Mouse (Mus musculus) lung, embryonic 14.5 days (tissue): Measurements from ENCODE around the gene Abcb5. TPM values are rescaled to one million over a fixed set of nuclear protein-coding genes. Genes with fewer than 3 reads are reported as not detected.

Experiments
- ATAC-seq: fragments of 200-750 bp; cut with Nextera tagmentation; 2 replicates; pipeline ENCODE4 v1.8.0; 2017; ENCODE audit warnings: mild to moderate bottlenecking, moderate TSS enrichment, moderate library complexity; ENCODE audit not compliant: insufficient read depth
- DNase-seq: peaks from one replicate; pipeline ENCODE4 v3.0.0-alpha.2; 2015
- H3K27ac ChIP-seq: fragments of 300-500 bp; sonication (generic); 2 replicates; pipeline ENCODE4 v1.5.1; 2014; ENCODE audit warnings: low read depth, mild to moderate bottlenecking, moderate library complexity
- H3K27me3 ChIP-seq: fragments of 300-500 bp; sonication (generic); 2 replicates; pipeline ENCODE4 v1.6.1; 2014; ENCODE audit warnings: low read length, control low read depth; ENCODE audit not compliant: insufficient read depth
- H3K36me3 ChIP-seq: fragments of 300-500 bp; sonication (generic); 2 replicates; pipeline ENCODE4 v1.6.1; 2014; ENCODE audit warnings: control low read depth; ENCODE audit not compliant: insufficient read depth
- H3K4me1 ChIP-seq: fragments of 300-500 bp; sonication (generic); 2 replicates; pipeline ENCODE4 v1.6.1; 2014; ENCODE audit warnings: antibody characterized with exemption, control low read depth; ENCODE audit not compliant: insufficient read depth
- H3K4me2 ChIP-seq: fragments of 300-500 bp; sonication (generic); 2 replicates; pipeline ENCODE4 v1.6.1; 2014; ENCODE audit warnings: mild to moderate bottlenecking
- H3K4me3 ChIP-seq: fragments of 300-500 bp; sonication (generic); 2 replicates; pipeline ENCODE4 v1.5.1; 2014; ENCODE audit warnings: low read depth, low read length
- H3K9ac ChIP-seq: fragments of 300-500 bp; sonication (generic); 2 replicates; pipeline ENCODE4 v1.6.1; 2014
- H3K9me3 ChIP-seq: fragments of 300-500 bp; sonication (generic); 2 replicates; pipeline ENCODE4 v1.6.1; 2016; ENCODE audit warnings: low read depth, low read length, control low read depth
- CTCF ChIP-seq: IDR thresholded peaks from 2 replicates; pipeline ENCODE4 v1.5.1; 2016; ENCODE audit warnings: antibody characterized with exemption, low read depth
- WGBS: fragments of 180-500 bp; shearing (Covaris S2); extraction: QIAGEN DNeasy Blood & Tissue Kit; methylation state at CpG from one replicate; pipeline ENCODE4 v1.1.7; 2014; 5-methylcytosine and 5-hydroxymethylcytosine counted together
- polyA plus RNA-seq: library from polyadenylated mRNA; unstranded; fragments of >200 nt; fragmentation: Nextera tagmentation; extraction: Ambion mirVana; gene quantifications from 2 replicates; pipeline ENCODE4 v1.2.1, GENCODE M21; 2014

The Abcb5 gene
- polyA plus RNA-seq, 1 experiment from 2014 or later: not detected

DNA sequence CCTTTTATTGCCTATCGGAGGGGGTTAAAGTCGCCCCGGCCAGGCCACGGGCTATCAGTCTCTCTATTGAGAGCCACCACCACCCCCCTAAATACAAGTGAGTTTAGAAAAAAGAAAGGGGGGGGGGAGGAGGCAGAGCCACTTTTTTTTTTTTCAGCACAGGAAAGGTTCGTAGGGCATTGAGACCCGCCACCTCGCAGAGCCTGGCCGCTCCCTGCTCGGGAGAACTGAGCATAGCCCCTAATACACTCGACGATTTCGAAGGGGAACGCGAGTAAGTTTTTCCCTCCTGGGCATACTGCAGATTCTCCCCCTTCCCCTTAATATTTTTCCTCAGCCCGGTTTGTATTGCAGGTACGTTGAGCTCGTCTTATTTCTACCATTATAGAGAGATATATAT is 118.8 kb downstream of the Abcb5 start:
- DNase-seq (no peak), ATAC-seq (no peak)
- Histone ChIP-seq H3K9ac (no peak overlapping the region), H3K27me3 (peaks cover 91% of the 10 kb centered on the region), H3K27ac (no peak overlapping the region), H3K36me3 (no peaks in the 10 kb centered on the region), H3K4me3 (peak overlapping the region; percentile 42), H3K4me1 (no peaks in the 10 kb centered on the region), H3K4me2 (peak overlapping the region; percentile 81), H3K9me3 (no peaks in the 10 kb centered on the region)
- under 1% methylated on average over 17 of the region's 17 CpGs for WGBS
- TF ChIP-seq CTCF: no peak

DNA sequence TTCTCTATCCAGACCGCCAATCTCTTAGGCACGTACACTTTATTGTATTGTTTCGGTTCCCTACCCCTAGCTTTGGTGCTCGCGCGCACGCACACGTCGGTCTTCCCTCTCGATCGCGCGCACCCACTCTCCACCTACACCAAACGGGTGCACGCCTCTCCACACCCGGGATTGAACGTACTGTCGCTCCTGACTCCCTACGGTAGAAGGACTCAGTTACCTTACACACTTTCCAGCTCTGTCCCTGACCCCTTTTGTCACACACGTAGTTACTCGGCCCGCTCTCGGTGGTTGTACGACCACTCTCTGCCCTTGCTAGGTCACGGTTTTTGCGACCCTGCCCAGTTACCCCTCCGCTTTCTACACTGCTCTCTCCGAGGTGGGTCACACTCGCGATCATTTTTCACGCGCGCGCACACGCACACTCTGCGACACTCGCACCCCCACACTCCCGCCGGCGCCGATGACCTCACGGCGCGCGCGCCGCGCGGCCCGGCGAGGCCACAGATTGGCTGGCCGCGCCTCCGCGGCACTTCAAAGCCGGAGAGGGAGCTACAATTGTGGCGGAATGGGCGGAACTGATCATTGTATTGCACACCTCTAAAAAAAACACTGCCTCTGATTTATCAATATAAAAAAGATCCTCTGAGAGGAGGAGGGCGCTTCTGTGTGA is 119.4 kb downstream of the Abcb5 start:
- Histone ChIP-seq H3K27ac (no peak overlapping the region), H3K9ac (no peak overlapping the region), H3K9me3 (no peaks in the 10 kb centered on the region), H3K4me2 (peak overlapping the region; percentile 81), H3K4me1 (no peaks in the 10 kb centered on the region), H3K27me3 (peaks cover 91% of the 10 kb centered on the region), H3K4me3 (peak overlapping the region; percentile 42), H3K36me3 (no peaks in the 10 kb centered on the region)
- under 1% methylated on average over 59 of the region's 59 CpGs for WGBS
- DNase-seq (peak; percentile 75), ATAC-seq (peak; percentile 47)
- TF ChIP-seq CTCF: no peak

DNA sequence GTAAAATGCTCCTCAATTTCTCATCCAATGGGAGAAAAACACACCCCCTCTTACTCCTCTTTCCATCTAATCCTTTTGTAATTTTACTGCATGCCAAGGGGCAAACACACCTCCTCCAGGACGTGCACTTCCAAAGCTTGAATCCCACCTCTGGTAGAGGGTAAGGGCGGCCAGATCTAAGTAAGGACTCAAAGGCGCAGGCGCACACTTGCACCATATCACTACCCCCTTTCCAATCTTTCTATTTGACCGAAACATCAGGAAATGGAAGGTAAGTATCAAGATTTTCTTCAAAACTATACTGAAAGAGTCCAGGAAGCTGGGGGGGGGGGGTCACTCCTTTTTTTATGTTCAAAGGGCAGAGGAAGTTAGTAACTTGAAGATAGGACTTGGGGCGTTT is 120.0 kb downstream of the Abcb5 start, which contains the start of gene Sp8:
TSS of gene Sp8 (plus strand) at position 109 of the 400 bp plus-strand sequence.
- Histone ChIP-seq H3K36me3 (no peaks in the 10 kb centered on the region), H3K27me3 (peaks cover 93% of the 10 kb centered on the region), H3K9ac (no peak within 1 kb of the TSS), H3K9me3 (no peaks in the 10 kb centered on the region), H3K27ac (no peak within 1 kb of the TSS), H3K4me1 (no peaks in the 10 kb centered on the region), H3K4me2 (peak within 1 kb of the TSS; percentile 81), H3K4me3 (peak within 1 kb of the TSS; percentile 42)
- 5% methylated on average over 6 of the region's 6 CpGs for WGBS
- DNase-seq (no peak), ATAC-seq (no peak)
- no peak for TF ChIP-seq CTCF

DNA sequence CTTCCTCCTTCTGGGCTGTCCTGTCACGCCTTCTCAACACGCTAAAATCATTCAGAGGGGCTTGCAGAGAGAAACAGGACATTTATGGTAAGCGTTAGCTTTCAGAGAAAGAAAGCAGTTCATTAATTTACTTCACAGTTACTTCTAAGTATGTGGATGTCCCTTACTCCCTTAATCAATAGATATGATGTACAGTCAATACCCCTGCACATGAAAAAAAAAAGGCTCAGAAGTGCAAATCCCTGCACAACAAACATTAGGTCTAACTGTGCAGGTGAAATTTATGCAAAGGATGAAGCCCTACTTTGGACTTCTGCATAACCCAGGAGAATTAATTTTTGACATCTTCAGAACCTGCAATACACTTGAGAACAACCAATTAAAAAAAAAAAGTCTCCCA is 120.9 kb downstream of the Abcb5 start:
- Histone ChIP-seq H3K27ac (no peak overlapping the region), H3K9me3 (no peaks in the 10 kb centered on the region), H3K27me3 (peaks cover 99% of the 10 kb centered on the region), H3K9ac (no peak overlapping the region), H3K36me3 (no peaks in the 10 kb centered on the region), H3K4me1 (no peaks in the 10 kb centered on the region), H3K4me2 (no peak overlapping the region), H3K4me3 (no peak overlapping the region)
- no peak for TF ChIP-seq CTCF
- 2% methylated on average over 3 of the region's 3 CpGs for WGBS
- no peak for ATAC-seq
- DNase-seq: no peak

DNA sequence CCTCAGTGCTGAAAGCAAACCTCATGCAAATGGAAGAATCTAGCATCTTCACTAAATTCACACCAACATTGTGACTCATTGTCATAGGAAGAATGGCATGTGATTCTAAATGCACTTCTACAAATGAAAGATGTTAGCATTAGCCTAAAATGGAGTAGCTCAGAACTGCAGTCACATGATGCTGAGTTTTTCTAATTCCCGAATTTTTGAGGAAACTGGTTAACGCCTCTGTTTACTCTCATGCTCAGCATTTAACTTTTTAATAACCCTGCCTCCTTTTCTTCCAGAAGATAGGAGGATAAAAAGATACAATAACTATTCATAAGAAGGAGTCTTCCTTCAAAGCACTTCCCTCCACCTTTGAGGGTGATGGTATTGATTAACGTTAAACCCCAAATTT is 121.4 kb downstream of the Abcb5 start:
- TF ChIP-seq CTCF: no peak
- Histone ChIP-seq H3K36me3 (no peaks in the 10 kb centered on the region), H3K4me3 (no peak overlapping the region), H3K4me1 (no peaks in the 10 kb centered on the region), H3K9me3 (no peaks in the 10 kb centered on the region), H3K27ac (no peak overlapping the region), H3K4me2 (no peak overlapping the region), H3K9ac (no peak overlapping the region), H3K27me3 (peaks cover 99% of the 10 kb centered on the region)
- no peak for DNase-seq
- no peak for ATAC-seq
- WGBS: 10% methylated on average over 3 of the region's 3 CpGs

DNA sequence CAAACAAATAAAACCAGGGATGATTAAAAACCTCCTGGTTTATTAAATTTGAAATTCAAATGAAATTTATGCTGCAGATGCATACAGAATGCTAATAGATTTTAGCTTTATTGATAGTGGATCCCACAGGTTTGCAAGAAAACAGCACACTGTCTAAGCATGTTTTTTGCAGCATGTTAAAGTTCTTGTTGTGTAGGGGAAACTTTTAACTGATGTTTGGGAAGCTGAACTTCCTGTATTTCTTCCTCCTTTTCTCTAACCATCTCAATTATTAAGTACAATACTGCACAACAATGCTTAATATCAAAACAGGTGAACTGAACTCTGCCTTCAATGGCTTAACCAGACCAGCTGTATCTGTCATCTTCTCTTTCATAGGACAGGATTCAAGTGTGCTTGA is 122.1 kb downstream of the Abcb5 start:
- Histone ChIP-seq H3K4me1 (no peaks in the 10 kb centered on the region), H3K4me3 (no peak overlapping the region)
- TF ChIP-seq CTCF: no peak

DNA sequence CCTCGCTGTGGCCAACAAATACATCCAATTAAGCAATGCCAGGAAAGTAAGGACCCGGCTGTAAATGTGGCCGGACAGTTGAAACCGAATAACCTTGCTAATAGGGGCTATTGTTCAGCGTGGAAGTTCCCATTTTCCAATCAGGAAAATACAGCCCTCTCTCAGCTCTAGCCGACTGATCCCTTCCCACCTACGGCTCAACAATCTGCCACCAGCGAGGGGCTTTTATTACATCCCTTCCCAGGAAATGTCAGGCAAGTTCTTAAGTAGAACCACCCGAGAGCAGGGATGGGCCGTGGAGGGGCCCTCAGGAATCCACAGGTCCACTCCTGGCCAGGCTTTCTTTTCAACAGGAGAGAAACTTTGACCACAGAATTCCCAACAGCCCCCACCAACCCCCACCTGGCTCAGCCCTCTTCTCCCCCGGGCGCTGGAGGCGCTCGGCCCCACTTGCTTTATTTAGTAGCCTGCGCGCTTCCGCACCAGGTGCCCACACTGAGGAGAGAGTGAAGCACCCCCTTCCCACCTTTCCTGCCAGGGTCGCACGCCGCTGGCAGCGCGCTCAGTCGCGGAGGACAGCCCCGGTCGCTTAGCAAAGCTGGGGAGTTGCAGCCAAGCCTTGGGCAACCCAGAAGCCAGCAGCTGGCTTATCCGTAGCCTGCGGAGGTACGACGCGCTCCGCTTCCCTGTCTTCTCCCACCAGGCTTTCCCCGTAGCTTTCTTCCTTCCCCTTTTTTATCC is 123.4 kb downstream of the Abcb5 start:
- Histone ChIP-seq H3K27ac (no peak overlapping the region), H3K4me2 (no peak overlapping the region), H3K4me3 (no peak overlapping the region), H3K4me1 (no peaks in the 10 kb centered on the region), H3K27me3 (peaks cover 99% of the 10 kb centered on the region), H3K9ac (no peak overlapping the region), H3K36me3 (no peaks in the 10 kb centered on the region), H3K9me3 (no peaks in the 10 kb centered on the region)
- no peak for TF ChIP-seq CTCF
- WGBS: under 1% methylated on average over 33 of the region's 33 CpGs
- no peak for DNase-seq
- no peak for ATAC-seq

More for the DNA sequence above, 122.1 kb downstream of the Abcb5 start:
- Histone ChIP-seq H3K9ac (no peak overlapping the region), H3K36me3 (no peaks in the 10 kb centered on the region), H3K4me2 (no peak overlapping the region), H3K27me3 (peaks cover 99% of the 10 kb centered on the region), H3K27ac (no peak overlapping the region), H3K9me3 (no peaks in the 10 kb centered on the region)
- ATAC-seq (no peak), DNase-seq (no peak)
